Mouse (Mus musculus) MN1 (cell line): ENCODE measurements around the gene Ifit1bl2.
"Not testable (repeated sequence)": the region's sequence is repeated elsewhere in the genome, so short reads cannot be mapped to it uniquely, and the experiment has no call there.

Source experiments
- DNase-seq: peaks from one replicate; pipeline ENCODE4 v3.0.0-alpha.2; 2016; ENCODE audit warnings: low spot score

Gene Ifit1bl2

GRCm38 (mm10) chr19:34610118-34610517 lies 30.4 kb downstream of the Ifit1bl2 start:
- not testable (repeated sequence) for DNase-seq

GRCm38 (mm10) chr19:34607237-34608051 lies 33.1 kb downstream of the Ifit1bl2 start, which contains the start of gene Ifit3b:
Ifit3b (plus strand) TSS chr19:34607970.
- DNase-seq: not testable (repeated sequence)

GRCm38 (mm10) chr19:34605472-34605871 lies 35.1 kb downstream of the Ifit1bl2 start:
- DNase-seq: no peak

GRCm38 (mm10) chr19:34601888-34602287 lies 38.7 kb downstream of the Ifit1bl2 start, which contains the start of gene Ifit1bl1:
Ifit1bl1 (minus strand) TSS chr19:34601956.
- not testable (repeated sequence) for DNase-seq

- not testable (repeated sequence) for DNase-seq
These were observed 41.3 kb downstream of the Ifit1bl2 start for GRCm38 (mm10) chr19:34599250-34599649.

- no peak for DNase-seq
These were observed 42.2 kb downstream of the Ifit1bl2 start for GRCm38 (mm10) chr19:34598341-34598740.

- DNase-seq: no peak
These were observed 43.7 kb downstream of the Ifit1bl2 start for GRCm38 (mm10) chr19:34596811-34597210.

- not testable (repeated sequence) for DNase-seq
These were observed 46.0 kb downstream of the Ifit1bl2 start for GRCm38 (mm10) chr19:34594523-34594922.

- no peak for DNase-seq
These were observed 47.1 kb downstream of the Ifit1bl2 start for GRCm38 (mm10) chr19:34593456-34593855.

- no peak for DNase-seq
These were observed 51.6 kb downstream of the Ifit1bl2 start for GRCm38 (mm10) chr19:34588959-34589358.

GRCm38 (mm10) chr19:34587898-34588692 lies 52.4 kb downstream of the Ifit1bl2 start:
- not testable (repeated sequence) for DNase-seq

GRCm38 (mm10) chr19:34585740-34586458 lies 54.6 kb downstream of the Ifit1bl2 start:
- DNase-seq: not testable (repeated sequence)

GRCm38 (mm10) chr19:34583126-34583766 lies 57.3 kb downstream of the Ifit1bl2 start, which contains the start of gene Ifit3:
Ifit3 (plus strand) TSS chr19:34583531.
- not testable (repeated sequence) for DNase-seq

- not testable (repeated sequence) for DNase-seq
These were observed 57.8 kb downstream of the Ifit1bl2 start for GRCm38 (mm10) chr19:34582696-34583095.

- DNase-seq: no peak
These were observed 63.4 kb downstream of the Ifit1bl2 start for GRCm38 (mm10) chr19:34577121-34577520.

- no peak for DNase-seq
These were observed 66.9 kb downstream of the Ifit1bl2 start for GRCm38 (mm10) chr19:34573650-34574049.

- no peak for DNase-seq
These were observed 69.5 kb downstream of the Ifit1bl2 start for GRCm38 (mm10) chr19:34571080-34571479.

- no peak for DNase-seq
These were observed 70.6 kb downstream of the Ifit1bl2 start for GRCm38 (mm10) chr19:34569896-34570476.

- no peak for DNase-seq
These were observed 71.3 kb downstream of the Ifit1bl2 start for GRCm38 (mm10) chr19:34568988-34569895.
